Mouse (Mus musculus) layer of hippocampus, adult 2 months (tissue): ENCODE results near the gene Mtap. TPM values are rescaled to one million over a fixed set of nuclear protein-coding genes. Genes with fewer than 3 reads are reported as not detected.

Source experiments
- DNase-seq, 2 experiments: peaks; one replicate each; pipeline ENCODE4 v3.0.0; 2022; ENCODE audit warnings: low spot score in 2 of 2
- H3K27ac ChIP-seq: fragments of 200-600 bp; 2 replicates; pipeline ENCODE4 v1.8.1; 2022
- H3K4me3 ChIP-seq: fragments of 200-600 bp; 2 replicates; pipeline ENCODE4 v1.8.1; 2022; ENCODE audit warnings: mild to moderate bottlenecking
- CTCF ChIP-seq: fragments of 200-600 bp; conservative IDR thresholded peaks from 2 replicates; pipeline ENCODE4 v1.8.1; 2022; ENCODE audit warnings: antibody characterized with exemption, mild to moderate bottlenecking, moderate library complexity
- total RNA-seq, 2 experiments: library from RNA; stranded (reverse); gene quantifications; 2 replicates each; pipeline ENCODE4 v1.2.3; 2021

Gene Mtap
- total RNA-seq, 2 experiments from 2014 or later, result 10.2 to 10.4 TPM

GRCm38 (mm10) chr4:89120353-89120752, 16.6 kb upstream of the Mtap start:
- no peak for DNase-seq
- no peak overlapping the region for H3K27ac ChIP-seq
- TF ChIP-seq CTCF, result no peak

DNA sequence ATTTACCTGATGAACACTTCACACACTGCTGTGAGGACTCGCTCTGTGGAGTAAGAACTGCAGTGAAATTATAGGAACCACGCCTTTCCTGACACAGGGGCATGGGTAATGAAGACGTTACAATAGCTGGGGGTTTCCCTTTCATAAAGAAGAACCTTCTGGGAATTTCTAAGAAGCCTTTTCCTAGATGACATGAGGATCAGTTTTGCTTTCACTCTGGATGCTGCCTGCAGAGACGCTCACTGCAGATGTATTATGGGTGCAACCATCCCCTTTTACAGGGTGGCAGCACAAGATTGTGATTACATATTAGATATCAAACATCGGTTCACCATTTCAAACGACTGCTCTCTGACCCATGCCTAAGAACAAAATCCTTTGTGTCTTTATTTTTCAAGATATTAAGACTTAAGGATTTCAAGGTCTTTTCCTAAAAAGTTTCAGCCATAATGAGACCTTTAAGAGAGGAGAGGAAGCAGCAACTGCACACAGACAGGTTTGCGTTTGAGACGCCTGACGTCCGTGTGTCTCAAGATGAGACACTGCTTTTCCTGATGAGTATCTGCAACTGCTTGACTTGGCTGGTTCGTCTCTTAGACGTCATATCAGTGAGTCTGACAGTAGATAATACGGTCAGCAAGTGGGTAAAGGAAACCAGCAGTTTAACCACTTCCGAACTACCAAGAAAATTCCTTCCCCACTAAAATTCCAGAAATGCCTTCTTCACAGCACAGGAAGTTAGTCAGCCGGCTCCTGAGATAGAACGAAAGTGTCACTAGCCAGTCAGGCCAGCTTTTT, 13.3 kb upstream of the Mtap start:
- DNase-seq, result no peak
- H3K4me3 ChIP-seq, result no peak overlapping the region
- TF ChIP-seq CTCF, result no peak
- no peak overlapping the region for H3K27ac ChIP-seq

More at GRCm38 (mm10) chr4:89120353-89120752, 16.6 kb upstream of the Mtap start:
- no peak overlapping the region for H3K4me3 ChIP-seq

- no peak overlapping the region for H3K4me3 ChIP-seq
- no peak for TF ChIP-seq CTCF
- H3K27ac ChIP-seq, result no peak overlapping the region
- DNase-seq, result no peak
These were observed 9.2 kb upstream of the Mtap start for GRCm38 (mm10) chr4:89127674-89128073.

- peak; percentile 81 for TF ChIP-seq CTCF
- H3K27ac ChIP-seq, result no peak overlapping the region
- no peak overlapping the region for H3K4me3 ChIP-seq
- peak; percentile 12 to 20 for DNase-seq
These were observed 8.6 kb upstream of the Mtap start for GRCm38 (mm10) chr4:89128080-89128936.

DNA sequence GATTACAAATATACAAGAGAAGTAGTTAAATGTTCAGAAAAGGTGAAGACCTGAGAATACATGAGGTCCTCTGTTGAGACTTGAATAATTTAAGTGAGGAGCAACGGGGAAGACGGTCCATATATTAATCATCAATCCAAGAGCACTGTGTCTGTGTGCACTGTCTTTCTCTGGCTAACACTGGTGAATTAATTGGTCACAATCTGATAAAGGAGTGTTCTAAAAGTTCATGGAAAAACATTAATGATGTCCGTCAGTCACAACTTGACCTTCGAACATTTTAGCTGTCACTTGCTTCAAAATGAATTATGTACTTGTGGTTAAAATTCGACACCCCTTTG, 8.0 kb upstream of the Mtap start:
- no peak for TF ChIP-seq CTCF
- Histone ChIP-seq H3K27ac (no peak overlapping the region), H3K4me3 (no peak overlapping the region)
- DNase-seq, result no peak

GRCm38 (mm10) chr4:89129311-89129913, 7.5 kb upstream of the Mtap start:
- Histone ChIP-seq H3K27ac (no peak overlapping the region), H3K4me3 (no peak overlapping the region)
- TF ChIP-seq CTCF, result peak; percentile 85
- DNase-seq, result peak; percentile 42 to 73

- Histone ChIP-seq H3K27ac (no peak overlapping the region), H3K4me3 (no peak overlapping the region)
- no peak for DNase-seq
- TF ChIP-seq CTCF, result no peak
These were observed 5.1 kb upstream of the Mtap start for GRCm38 (mm10) chr4:89131795-89132194.

- no peak overlapping the region for H3K27ac ChIP-seq
- H3K4me3 ChIP-seq, result peak overlapping the region; percentile 86
- TF ChIP-seq CTCF, result no peak
These were observed 566 bp upstream of the Mtap start for GRCm38 (mm10) chr4:89136356-89136755.

DNA sequence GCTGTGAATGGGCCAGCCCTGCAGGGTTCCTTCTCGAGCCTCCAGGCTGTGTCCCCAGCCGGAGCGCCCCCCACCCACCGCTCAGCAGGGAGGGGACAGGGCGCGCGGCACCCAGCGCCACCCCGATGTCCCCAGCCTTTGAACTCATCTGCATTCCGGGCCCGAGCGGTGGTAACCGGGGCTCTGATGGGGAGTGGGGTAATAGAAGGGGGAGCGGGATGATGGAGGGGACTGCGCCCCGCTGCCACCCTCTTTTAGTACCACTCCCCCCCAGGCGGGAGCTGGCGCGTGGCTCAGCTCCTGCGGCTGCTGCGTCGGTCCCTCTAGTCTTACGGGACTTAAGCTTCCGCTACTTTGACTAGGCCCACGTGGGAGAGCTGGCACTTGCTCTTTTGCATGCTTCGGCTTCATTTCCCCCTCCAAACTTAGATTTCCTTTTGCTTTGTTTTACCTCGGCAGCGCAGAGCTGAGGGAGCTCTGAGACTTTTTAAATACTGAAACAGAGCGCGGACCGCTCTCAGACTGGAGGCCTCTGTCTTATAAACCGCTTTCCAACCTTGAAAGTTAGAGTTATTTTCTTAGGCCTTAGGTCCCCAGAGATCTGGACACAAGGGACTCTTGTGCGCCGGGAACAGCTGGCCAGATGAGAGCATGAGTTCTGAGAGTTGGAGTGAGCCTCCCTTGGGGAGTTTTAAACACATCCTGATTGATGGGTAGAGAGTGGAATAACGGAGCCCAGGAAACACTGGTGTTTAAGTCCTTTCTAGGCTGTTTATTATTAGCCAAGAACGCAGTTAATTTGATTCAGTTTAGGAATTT, 829 bp downstream of the Mtap start:
- no peak for TF ChIP-seq CTCF
- Histone ChIP-seq H3K27ac (peak overlapping the region; percentile 89), H3K4me3 (peak overlapping the region; percentile 86)
- peak in 1 of 2 experiments; percentile 5 for DNase-seq

More at GRCm38 (mm10) chr4:89136356-89136755, 566 bp upstream of the Mtap start:
- no peak for DNase-seq

GRCm38 (mm10) chr4:89138361-89138651, 1.4 kb downstream of the Mtap start:
- peak overlapping the region; percentile 89; the same call in 1 of the 2 replicates for H3K27ac ChIP-seq
- TF ChIP-seq CTCF, result no peak
- no peak for DNase-seq
- H3K4me3 ChIP-seq, result peak overlapping the region; percentile 86

- DNase-seq, result peak in 1 of 2 experiments; percentile 21
- Histone ChIP-seq H3K27ac (no peak overlapping the region), H3K4me3 (no peak overlapping the region)
- no peak for TF ChIP-seq CTCF
These were observed 3.9 kb downstream of the Mtap start for GRCm38 (mm10) chr4:89140832-89141231.

GRCm38 (mm10) chr4:89145409-89145808, 8.5 kb downstream of the Mtap start:
- H3K4me3 ChIP-seq, result no peak overlapping the region
- no peak overlapping the region for H3K27ac ChIP-seq
- peak; percentile 97 for TF ChIP-seq CTCF
- peak; percentile 55 to 78 for DNase-seq

DNA sequence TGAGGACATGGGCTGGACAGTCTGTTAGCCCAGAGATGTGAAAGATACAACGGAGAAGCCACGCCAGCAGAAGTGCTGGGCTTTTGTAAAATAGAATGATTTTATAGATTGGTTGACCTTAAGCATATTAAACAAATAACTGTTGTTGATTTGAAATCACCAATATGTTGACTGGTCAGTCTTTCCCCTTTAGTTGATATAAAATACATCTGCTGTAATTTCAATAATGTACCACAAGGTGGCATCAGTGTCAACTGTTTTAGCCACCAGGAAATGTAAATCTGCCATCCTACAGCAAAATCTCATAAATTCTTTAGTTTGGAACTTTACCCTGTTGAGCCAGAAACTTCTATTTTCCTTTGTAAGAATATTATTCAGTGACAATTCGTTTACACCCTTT, 9.4 kb downstream of the Mtap start:
- Histone ChIP-seq H3K4me3 (no peak overlapping the region), H3K27ac (no peak overlapping the region)
- peak in 1 of 2 experiments; percentile 20 for DNase-seq
- peak; percentile 93 for TF ChIP-seq CTCF
